Mouse (Mus musculus) telencephalon, adult 2 months (tissue): ENCODE data around the gene Rab36.
"Not testable (repeated sequence)": the region's sequence is repeated elsewhere in the genome, so short reads cannot be mapped to it uniquely, and the experiment has no call there.

Source experiments
- DNase-seq: peaks from one replicate; pipeline ENCODE4 v3.0.0-alpha.2; 2011; ENCODE audit warnings: low read depth, low spot score

The Rab36 gene

DNA sequence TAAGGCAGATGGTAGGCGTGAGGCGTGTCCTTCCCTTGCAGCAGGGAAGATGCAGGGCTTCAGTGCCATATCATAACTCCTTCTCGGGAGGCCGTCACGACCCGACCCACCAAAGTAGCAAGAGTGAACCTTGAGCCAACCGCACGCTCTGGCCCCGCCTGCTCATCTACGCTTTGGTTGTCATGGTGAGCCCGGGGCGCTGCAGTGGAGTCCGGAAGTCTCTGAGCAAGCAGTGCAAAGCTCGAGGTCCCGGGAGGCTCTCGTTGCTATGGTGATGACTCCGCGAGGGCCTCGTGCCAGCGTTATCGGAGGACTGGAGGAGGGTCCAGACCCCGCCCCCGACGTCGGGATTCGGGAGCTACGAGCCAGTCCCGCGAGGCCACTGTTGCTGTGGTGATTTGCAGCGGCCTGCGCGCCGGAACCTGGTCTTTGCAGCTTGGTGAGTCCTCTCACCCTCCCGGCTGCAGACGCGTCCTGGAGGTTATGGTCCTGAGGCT, at the start of gene Rab36:
Gene Rab36 (plus strand): TSS at position 176 of the 497 bp plus-strand sequence.
- DNase-seq: peak; percentile 80

DNA sequence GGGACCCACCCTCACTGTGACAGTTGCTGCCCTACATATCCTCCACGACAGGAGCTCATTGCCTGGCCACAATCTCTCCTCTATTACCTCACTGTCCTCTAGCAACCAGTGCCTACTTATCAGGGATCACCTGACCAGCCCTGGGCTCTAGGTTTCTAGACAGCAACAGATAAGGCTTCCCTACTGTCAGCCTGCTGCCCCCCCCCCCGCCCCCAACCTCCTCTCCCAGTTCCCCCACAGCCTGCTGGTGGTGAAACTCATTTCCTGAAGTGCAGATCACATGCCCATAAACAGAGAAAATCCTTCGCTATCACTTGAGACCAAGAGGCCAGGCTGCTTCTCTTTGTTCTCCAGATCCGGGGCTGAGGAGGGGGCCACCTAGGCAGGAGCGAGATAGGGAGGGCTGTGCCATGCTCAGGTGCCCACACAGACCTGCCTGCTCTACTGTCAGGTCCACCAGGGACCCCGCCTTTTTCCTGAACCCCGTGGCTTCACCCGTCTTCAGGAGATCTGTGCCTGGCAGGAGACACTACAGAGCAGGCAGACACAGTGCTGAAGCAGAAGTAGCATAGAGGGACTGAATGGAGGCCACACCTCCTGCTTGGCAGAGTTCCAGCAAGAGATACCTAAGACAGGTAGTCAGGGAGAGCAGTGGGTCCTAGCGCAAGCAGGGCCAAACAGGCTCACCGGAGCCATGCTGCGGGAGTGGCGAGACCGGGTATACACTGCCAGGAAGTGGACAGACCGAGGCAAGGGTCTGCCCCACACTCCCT, 49.0 kb upstream of the Rab36 start:
- no peak for DNase-seq

DNA sequence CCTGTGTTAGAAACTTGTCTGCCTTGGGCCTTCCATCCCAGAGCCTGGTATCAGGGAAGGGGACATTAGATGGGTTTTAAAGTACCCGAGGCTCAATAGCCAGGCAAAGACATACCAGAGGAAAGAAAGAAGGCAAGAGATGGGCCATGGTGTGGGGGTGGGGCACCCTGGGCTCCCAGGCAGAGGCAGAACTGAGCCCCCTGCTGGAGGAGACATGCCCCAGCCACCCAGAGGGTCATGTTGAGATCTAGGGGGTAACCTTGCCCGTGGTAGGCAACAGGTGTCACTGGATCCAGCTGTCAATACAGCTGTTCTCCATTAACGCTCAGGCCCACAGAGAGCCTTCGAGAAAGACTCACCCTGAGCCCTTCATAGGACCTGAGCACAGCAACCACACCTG, 47.0 kb upstream of the Rab36 start:
- no peak for DNase-seq

GRCm38 (mm10) chr10:74990584-74991322, 46.1 kb upstream of the Rab36 start:
- no peak for DNase-seq

- no peak for DNase-seq
These were observed 42.0 kb upstream of the Rab36 start for GRCm38 (mm10) chr10:74994863-74995262.

DNA sequence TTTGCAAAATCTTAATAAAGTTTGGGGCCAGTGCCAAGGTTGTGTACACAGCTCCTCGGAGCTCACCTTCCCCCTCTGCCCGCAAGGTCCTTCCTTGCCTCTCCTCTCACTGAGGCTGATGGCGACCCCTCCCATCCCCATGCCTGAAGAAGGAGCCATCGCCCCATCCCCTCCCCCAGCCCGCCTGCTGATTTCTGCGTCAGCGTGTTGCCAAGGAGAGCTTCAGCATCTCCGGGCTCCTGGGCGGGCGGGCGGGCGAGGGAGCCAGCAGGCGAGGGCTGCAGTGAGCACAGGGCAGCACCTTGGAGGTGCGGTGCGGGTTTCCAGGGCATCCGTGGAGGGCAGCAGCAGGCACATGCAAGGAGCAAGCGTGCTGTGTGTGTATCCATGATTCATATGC, 41.5 kb upstream of the Rab36 start:
- DNase-seq: no peak

DNA sequence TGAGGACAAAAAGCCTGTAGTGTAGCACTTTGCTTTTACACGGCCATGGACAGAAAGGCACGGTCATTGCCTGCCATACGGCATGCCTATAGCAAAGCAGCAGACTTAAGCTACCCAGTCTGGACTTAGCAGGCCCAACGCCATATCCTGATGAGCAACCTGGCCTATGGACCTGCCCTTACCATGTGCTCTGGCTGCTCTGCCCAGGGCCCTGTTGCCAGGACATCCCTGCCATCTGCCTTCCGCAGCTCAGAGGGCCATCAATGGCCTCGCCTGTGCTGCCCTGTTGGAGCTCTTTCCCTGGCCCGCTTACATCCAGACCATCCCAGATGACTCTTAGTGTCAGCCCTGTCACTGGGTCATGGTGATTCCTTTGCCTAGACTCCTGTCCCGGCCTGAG, 35.5 kb upstream of the Rab36 start:
- DNase-seq: no peak

DNA sequence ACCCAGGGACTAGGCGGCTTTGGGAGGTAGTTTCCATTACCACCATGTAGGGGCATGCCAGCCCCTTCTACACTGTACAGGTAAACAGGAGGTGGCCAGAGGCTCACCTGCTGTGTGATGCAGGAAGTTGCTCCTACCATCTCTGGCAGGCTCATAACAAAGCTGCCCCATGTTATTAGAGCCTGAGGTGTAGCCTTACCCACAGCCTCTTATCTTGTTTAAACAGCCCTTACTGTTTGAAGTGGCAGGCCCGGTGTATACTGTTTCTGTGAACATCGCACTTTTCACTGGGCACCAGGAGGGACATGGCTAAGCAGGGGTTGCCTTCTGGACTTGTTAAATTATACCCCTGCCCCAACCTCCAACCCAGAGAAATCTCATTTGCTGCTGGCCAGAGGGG, 32.8 kb upstream of the Rab36 start:
- no peak for DNase-seq

DNA sequence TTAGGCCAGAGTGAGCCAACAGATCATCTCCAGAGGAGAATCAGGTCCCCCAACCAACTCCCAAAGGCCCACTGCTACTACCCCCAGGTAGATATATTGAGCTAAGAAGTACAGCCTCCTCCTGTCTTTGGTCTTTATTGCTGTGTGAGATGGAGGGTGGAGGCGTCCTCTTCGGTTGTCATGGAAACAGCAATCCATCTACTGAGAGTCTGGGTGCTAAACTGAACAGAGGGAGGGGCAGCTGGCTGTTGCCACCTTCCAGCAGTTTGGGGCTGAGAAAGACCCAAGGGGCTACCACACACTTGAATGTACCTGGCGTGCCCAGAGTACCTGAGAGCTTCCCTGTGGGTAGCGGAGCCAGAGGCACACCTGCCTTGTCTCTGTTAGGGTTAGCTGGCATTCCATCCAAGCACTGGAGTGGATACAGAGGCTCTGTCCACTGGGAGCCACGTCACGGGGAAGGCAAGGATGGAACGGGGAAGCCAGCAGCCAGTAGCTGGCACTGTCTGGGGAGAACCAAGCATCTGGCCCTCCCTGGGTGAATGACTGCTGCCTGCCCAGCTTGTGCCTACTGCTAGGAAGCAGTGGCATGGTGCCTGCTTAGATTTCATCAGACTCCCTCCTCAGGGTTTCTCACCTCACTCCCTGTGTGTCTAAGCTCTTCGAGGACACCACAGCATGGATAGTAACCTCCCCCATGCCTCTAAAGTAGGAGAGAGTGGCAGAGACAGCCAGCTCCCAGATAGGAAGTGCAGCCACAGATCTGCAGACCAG, 29.8 kb upstream of the Rab36 start:
- DNase-seq: peak; percentile 89

DNA sequence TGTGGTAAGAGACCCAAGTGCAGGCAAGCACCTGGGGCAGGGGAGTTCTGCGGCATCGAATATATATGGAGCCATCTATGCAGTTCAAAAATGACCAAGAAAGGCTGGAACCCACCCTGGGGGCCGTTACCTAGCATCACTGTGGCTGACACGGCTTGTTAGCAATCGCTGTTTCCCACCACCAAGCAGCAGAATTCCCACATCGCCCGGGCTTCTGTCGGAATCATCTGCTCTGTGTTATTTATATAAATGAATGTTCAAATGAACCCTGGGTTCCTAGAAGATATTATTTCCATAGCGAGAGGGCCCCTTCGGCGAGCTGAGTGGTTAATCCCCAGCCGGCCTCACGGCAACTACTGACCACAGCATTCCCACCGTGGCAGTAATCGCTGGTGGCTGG, 26.2 kb upstream of the Rab36 start:
- no peak for DNase-seq

DNA sequence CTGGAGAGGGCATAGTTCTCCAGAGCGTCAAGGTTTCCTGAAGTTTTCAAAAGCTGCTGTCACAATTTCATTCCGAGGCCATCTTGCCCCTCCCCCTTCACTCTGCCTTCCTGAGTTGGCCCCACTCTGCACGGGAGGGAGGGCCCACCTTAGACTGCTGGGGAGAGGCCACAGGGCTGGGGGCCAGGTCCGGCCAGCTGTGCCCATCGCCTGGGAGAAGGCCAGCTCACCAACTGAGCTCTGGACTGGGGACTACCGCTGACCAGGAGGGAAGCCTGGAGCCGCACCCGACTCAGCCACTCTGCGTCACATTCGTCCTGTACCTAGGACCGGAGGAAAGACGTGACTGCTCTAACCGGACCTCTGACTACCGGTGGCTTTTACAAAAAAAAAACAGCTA, 21.4 kb upstream of the Rab36 start:
- DNase-seq: no peak

DNA sequence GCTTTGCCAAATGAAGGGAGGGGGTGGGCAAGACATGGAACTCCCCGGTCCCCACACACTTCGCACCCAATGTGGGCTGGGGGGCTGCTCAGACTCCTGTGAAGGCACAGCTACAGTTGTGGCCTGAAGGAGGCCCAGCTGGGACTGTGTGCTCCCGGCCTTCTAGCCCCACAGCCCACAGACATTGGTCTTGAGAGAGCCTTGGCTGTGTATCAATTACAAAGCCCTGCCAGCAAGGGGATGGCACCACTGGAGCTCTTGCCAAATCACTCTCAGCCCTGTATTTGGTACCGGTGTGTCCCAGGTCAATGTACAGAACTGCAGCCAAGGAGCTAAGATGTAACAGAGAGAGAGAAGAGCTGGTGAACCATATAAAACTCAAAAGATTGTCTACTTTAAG, 20.4 kb upstream of the Rab36 start:
- no peak for DNase-seq

DNA sequence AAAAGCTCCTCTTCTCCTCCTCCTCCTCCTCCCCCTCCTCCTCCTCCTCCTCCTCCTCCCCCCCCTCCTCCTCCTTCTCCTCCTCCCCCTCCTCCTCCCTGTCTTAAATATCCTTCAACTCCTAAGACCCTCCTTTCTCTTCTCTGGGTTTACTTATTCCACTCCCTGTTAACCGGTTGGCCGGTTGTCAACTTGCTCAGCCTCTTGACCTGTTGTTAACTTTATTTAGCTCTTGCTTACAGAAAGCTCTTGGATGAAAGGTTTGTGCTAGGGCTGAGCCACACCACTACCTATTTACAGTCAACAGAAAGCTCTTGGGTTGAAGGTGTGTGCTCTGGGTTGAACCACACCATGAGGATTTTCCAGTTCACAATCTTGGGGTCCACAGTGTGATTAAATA, 16.6 kb upstream of the Rab36 start:
- no peak for DNase-seq

GRCm38 (mm10) chr10:75021138-75021537, 15.7 kb upstream of the Rab36 start:
- peak; percentile 31 for DNase-seq

DNA sequence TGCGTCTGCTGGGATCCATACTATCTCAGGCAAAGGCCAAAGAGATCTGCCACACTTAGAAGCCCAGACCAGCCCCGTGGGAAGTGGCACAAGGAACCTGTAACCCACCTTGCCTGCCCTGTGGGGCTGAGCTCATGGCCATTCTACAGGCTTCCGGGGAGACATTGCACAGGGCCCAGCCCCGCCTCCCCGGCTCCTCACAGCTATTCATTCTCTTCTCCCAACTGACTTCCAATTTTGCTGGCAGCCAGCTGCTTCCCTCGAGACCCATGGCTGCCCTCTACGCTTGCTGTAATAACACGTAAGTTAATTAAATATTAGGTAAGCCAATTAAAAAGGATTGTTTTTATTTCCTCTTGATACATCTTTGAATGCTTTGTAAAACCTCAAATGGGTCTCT, 10.4 kb upstream of the Rab36 start:
- DNase-seq: no peak

DNA sequence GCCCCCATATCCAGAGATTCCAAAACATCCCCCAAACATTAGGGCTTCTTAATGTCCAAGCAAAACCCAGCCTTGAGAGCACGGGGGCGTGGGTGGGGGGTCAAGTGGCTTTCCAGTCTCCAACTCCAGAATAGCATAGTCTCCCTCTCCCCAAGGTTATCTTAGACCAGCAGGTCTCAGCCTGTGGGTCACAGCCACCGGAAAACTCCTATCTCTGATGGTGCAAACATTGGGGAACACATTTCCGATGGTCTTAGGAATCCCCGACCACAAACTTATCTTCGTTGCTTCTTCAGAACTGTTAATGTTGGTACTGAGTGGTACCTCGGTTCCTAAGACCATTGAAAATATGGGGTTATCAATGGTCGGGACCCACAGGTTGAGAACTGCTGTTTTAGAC, 8.1 kb upstream of the Rab36 start:
- DNase-seq: no peak

DNA sequence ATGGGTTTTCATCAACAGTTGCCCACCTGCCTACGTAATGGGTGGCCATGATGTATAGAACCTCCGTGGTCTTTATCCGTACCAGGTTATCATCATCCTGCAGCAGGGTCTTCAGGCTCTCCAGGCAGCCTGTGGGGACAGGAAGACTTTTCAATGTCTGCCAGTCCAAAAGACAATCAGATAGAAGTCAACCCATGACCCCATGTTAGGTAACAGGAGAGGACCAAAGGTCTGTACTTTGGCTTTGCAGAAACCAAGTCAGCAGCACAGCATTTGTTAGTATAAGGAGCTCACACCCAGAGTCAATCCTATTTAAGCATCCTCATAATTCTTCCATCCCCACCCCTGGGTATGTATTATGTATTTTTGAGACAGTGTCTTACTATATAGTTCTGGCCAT, 7.2 kb upstream of the Rab36 start:
- DNase-seq: no peak

DNA sequence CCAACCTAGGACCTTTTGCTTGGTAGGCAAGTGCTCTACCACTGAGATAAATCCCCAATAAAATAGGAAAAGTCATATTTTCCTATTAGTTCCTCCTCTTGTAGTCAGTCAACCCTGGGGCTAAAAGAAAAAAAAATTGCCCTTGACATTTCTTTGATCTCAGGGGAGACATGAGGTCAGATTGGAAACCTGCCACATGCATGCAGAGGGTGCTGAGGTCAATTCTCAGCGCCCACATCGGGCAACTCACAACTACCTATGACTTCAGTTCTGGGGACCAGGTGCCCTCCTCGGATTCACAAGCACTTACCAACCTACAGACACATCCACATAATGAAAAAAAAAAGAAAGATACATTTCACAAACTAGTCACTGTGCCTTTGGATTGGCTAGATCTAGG, 6.6 kb upstream of the Rab36 start:
- DNase-seq: no peak

DNA sequence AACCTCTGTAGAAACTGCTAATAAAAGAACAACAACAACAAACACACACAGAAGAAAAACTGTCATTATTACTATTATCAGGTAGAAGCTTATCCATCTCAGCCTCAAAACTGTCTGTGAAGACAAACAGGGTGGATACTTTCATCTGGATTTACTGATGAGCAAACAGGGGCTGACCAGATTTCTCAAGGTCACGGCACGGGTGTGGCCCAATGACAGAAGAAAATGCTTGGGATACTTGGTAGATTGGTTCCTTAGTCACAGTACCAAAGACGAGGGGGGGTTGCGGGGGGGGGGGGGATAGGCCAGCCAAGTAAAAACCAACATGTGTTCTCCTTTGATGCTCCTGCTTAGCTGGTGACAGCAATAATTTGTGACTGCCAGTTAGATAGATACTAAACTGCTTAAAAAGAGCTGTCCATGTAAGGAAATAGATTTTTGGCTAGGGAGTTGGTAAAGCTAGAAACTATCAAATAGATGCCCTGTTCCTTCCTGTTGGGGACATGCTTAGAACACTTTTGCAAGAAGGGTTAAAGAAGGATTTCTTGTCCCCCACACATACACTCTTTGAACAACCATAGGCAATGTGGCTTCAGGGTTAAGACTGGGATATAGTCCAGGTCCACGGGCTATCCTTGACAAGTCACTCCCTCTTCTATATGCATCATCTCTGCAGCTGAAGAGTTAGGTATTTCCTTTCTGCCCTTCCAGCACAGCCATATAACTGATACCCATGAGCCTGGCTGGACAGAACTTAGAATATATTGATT, 5.3 kb upstream of the Rab36 start:
- DNase-seq: no peak

DNA sequence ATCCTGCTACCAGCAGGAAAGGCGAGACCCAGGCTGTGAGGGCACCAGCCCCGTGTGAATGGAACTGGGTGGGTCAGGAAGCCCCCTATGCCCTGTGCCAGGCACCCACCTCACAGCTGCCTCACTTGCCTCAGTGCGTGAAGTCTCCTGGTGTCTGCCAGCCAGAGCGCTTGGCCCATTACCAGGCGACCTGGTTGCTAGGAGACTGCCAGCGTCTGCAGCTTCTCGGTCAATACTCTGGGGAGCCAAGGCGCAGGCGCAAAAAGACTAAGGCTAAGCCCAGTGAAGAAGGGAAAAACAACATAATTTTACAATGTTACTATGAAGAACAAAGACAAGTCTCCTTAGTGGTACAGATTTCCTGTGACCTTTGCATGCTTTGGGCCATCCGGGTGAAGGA, 4.5 kb upstream of the Rab36 start, which contains the start of gene Rsph14:
Gene Rsph14 (minus strand): TSS at position 192 of the 400 bp plus-strand sequence.
- peak; percentile 68 for DNase-seq

DNA sequence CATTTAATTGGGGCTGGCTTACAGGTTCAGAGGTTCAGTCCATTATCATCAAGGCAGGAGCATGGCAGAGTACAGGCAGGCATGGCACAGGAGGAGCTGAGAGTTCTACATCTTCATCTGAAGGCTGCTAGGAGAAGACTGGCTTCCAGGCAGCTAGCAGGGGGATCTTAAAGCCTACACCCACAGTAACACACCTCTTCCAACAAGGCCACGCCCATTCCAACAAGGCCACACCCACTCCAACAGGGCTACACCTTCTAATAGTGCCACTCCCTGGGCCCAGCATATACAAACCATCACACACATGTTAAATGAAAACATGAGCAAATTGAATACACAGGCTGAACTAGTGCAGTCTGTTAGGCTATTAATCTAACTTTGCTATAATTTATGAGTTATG, 5.2 kb downstream of the Rab36 start:
- DNase-seq: not testable (repeated sequence)
